Mouse (Mus musculus) thymus, adult 2 months (tissue): ENCODE measurements around the gene D10Wsu102e. TPM values are rescaled to one million over a fixed set of nuclear protein-coding genes. Genes with fewer than 3 reads are reported as not detected.
A peak's percentile ranks its signal among the peaks of the same experiment; 100 is the strongest.

ENCODE experiments used
- DNase-seq: peaks from one replicate; pipeline ENCODE4 v3.0.0; 2021
- H3K27ac ChIP-seq: fragments of 200-500 bp; 2 replicates; pipeline ENCODE4 v1.5.1; 2012; ENCODE audit warnings: low read length, control low read depth; ENCODE audit not compliant: control insufficient read depth, insufficient read depth
- H3K27me3 ChIP-seq: fragments of 200-500 bp; 2 replicates; pipeline ENCODE4 v1.6.1; 2012; ENCODE audit warnings: mild to moderate bottlenecking, low read length, moderate library complexity, mixed read lengths; ENCODE audit not compliant: control insufficient read depth, insufficient read depth
- H3K36me3 ChIP-seq: fragments of 200-500 bp; 2 replicates; pipeline ENCODE4 v1.6.1; 2012; ENCODE audit warnings: mild to moderate bottlenecking, low read length, moderate library complexity; ENCODE audit not compliant: control insufficient read depth, insufficient read depth
- H3K4me1 ChIP-seq: fragments of 200-500 bp; replicated peaks from 2 replicates; pipeline ENCODE4 v1.6.1; 2012; ENCODE audit warnings: low read length; ENCODE audit not compliant: control insufficient read depth, insufficient read depth
- H3K4me3 ChIP-seq: fragments of 200-500 bp; 2 replicates; pipeline ENCODE4 v1.5.1; 2012; ENCODE audit warnings: mild to moderate bottlenecking, low read length, control low read depth, moderate library complexity; ENCODE audit not compliant: control insufficient read depth, insufficient read depth
- CTCF ChIP-seq: fragments of 200-500 bp; IDR thresholded peaks from 2 replicates; pipeline ENCODE4 v1.5.1; 2012; ENCODE audit warnings: mild to moderate bottlenecking, control low read depth, low read length, moderate library complexity, borderline replicate concordance; ENCODE audit not compliant: control insufficient read depth, poor library complexity, insufficient read depth; ENCODE audit errors: extremely low read depth
- POLR2A ChIP-seq: fragments of 200-500 bp; IDR thresholded peaks from 2 replicates; pipeline ENCODE4 v1.6.1; 2012; ENCODE audit warnings: mild to moderate bottlenecking, low read length, control low read depth, moderate library complexity; ENCODE audit not compliant: control insufficient read depth, poor library complexity, insufficient read depth; ENCODE audit errors: extremely low read depth
- WGBS: fragments of 180-500 bp; shearing (Covaris S2); methylation state at CpG from one replicate; pipeline ENCODE4 v1.1.7; 2018; 5-methylcytosine and 5-hydroxymethylcytosine counted together
- polyA plus RNA-seq: library from polyadenylated mRNA; depleted of rRNA; stranded (reverse); fragments of >200 nt; gene quantifications from 2 replicates; pipeline ENCODE4 v1.2.3, GENCODE M21; 2012; rRNA removed

Gene D10Wsu102e
- polyA plus RNA-seq, result 0.64 and 0.65 TPM in 2 replicates

DNA sequence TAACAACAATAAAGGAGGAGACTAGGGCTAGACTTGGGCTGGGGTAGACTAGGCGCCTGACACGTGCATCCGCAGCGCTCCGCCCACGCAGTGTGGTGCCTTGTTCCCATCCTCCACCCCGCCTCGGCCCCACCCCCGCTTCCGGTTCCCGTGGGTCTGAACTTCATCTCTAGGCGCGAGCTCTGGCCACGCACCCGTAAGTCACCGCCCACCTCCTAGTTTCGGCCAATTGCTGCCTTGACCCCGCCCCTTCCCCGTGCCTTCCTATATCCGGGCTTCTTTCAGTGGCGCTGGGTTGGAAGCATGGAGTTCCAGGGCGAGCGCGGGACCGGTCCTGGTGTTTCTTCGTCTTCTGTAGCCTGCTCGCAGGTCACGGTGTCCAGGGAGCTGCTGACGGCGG is at the start of gene D10Wsu102e:
D10Wsu102e (plus strand) TSS at position 266 of the 400 bp plus-strand sequence.
- Histone ChIP-seq H3K27ac (no peak within 1 kb of the TSS), H3K4me3 (peak within 1 kb of the TSS; percentile 97), H3K27me3 (no peaks in the 10 kb centered on the region), H3K36me3 (peaks cover 19% of the 10 kb centered on the region), H3K4me1 (peaks cover 7% of the 10 kb centered on the region; the same call in 1 of the 2 replicates)
- WGBS, result under 1% methylated on average over 30 of the region's 30 CpGs
- peak; percentile 80 for TF ChIP-seq POLR2A
- 0 out of 2 replicates have a peak, but pooled peaks have one; percentile 32 for TF ChIP-seq CTCF
- DNase-seq, result peak; percentile 96

DNA sequence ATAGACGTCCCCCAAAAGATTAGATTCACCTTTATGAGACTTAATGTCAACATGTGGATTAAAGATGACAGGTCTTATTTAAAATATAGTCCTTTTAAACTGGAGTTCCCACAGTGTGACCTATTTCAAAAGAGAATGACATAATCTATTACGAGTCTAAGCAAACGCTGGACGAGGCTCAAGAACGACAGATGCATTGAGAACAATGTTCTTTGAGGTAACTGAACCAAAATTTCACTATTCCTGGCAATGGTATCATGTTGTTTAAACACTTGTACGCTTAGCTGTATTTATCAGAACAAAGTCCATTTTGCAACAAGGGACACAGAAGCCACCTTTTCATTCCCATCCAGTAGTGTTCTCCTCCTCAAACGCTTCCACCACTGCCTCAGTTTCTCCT is 49.7 kb upstream of the D10Wsu102e start:
- no peaks in the 10 kb centered on the region for H3K27me3 ChIP-seq
- no peak overlapping the region for H3K4me3 ChIP-seq
- DNase-seq, result no peak
- WGBS, result 95% methylated on average over 7 of the region's 7 CpGs
- H3K36me3 ChIP-seq, result no peaks in the 10 kb centered on the region
- no peak overlapping the region for H3K27ac ChIP-seq
- TF ChIP-seq CTCF (no peak), POLR2A (no peak)
- 0 out of 2 replicates have a peak, but pooled peaks cover 2% of the 10 kb centered on the region for H3K4me1 ChIP-seq

GRCm38 (mm10) chr10:83313033-83313432 is 47.0 kb upstream of the D10Wsu102e start:
- Histone ChIP-seq H3K27ac (no peak overlapping the region), H3K4me1 (0 out of 2 replicates have a peak, but pooled peaks cover 2% of the 10 kb centered on the region), H3K4me3 (no peak overlapping the region), H3K27me3 (no peaks in the 10 kb centered on the region), H3K36me3 (no peaks in the 10 kb centered on the region)
- WGBS, result 23% methylated on average over 5 of the region's 5 CpGs
- DNase-seq, result no peak
- TF ChIP-seq POLR2A (no peak), CTCF (no peak)

- H3K4me3 ChIP-seq, result no peak overlapping the region
- no peaks in the 10 kb centered on the region for H3K36me3 ChIP-seq
- H3K4me1 ChIP-seq, result no peaks in the 10 kb centered on the region
- TF ChIP-seq POLR2A (no peak), CTCF (no peak)
- DNase-seq, result no peak
- WGBS, result 92% methylated on average over 6 of the region's 6 CpGs
- H3K27ac ChIP-seq, result no peak overlapping the region
- no peaks in the 10 kb centered on the region for H3K27me3 ChIP-seq
These were observed 39.6 kb upstream of the D10Wsu102e start for GRCm38 (mm10) chr10:83320396-83320795.

DNA sequence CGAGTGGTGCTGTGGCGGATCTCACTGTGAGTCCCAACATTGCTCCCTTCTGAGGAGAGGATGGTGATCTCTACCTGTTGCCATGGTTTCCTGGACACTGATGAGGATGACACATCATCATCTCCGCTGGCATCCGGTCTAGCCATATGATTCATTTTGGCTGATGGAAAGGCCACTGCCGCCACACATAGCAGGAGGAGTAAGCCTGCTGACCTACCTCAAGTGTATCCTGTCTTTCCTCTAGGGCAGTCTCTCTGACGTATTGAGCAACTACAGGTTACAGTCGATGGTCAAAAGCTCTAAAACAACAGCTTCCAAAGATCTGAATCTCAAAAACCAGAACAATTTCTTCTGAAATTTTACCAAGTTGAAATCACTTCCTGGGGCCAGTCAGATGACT is 39.2 kb upstream of the D10Wsu102e start:
- TF ChIP-seq POLR2A (no peak), CTCF (no peak)
- no peak for DNase-seq
- no peak overlapping the region for H3K27ac ChIP-seq
- no peak overlapping the region for H3K4me3 ChIP-seq
- 89% methylated on average over 7 of the region's 7 CpGs for WGBS
- H3K4me1 ChIP-seq, result no peaks in the 10 kb centered on the region
- no peaks in the 10 kb centered on the region for H3K27me3 ChIP-seq
- H3K36me3 ChIP-seq, result no peaks in the 10 kb centered on the region

DNA sequence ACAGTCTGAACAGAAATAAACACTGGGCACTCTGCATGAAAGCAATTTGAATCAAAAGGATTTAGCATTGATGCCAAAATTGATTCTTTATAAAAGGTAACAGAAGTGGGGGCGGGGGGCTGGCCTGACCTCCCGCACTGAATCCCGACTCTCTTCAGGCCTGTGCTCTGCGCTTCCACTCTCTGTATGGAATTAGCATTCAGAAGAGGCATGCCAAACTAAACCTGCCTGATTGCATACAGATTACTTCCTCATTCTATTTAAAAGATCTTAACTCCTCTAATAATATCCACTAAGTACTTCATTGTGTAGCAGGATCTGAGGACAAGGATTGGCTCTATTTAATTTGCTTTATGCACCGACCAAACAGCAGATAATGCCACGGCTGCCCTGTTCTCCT is 38.5 kb upstream of the D10Wsu102e start:
- 73% methylated on average over 6 of the region's 6 CpGs for WGBS
- Histone ChIP-seq H3K27me3 (no peaks in the 10 kb centered on the region), H3K4me1 (no peaks in the 10 kb centered on the region), H3K4me3 (no peak overlapping the region), H3K27ac (no peak overlapping the region), H3K36me3 (no peaks in the 10 kb centered on the region)
- TF ChIP-seq POLR2A, result no peak
- no peak for TF ChIP-seq CTCF
- no peak for DNase-seq
